Mouse (Mus musculus) ES-E14 (cell line): ENCODE results near the gene Hcfc1.

ENCODE experiments used
- CHD2 ChIP-seq: IDR thresholded peaks from 2 replicates; pipeline ENCODE4 v1.6.1; 2014; ENCODE audit warnings: mild to moderate bottlenecking, low read depth, low read length, inconsistent platforms
- MAFK ChIP-seq: IDR thresholded peaks from 2 replicates; pipeline ENCODE4 v1.6.1; 2014; ENCODE audit warnings: mild to moderate bottlenecking, low read depth, low read length, inconsistent platforms; ENCODE audit not compliant: insufficient read depth
- ZC3H11A ChIP-seq: IDR thresholded peaks from 2 replicates; pipeline ENCODE4 v1.6.1; 2012; ENCODE audit warnings: low read depth, mild to moderate bottlenecking, inconsistent platforms, low read length, borderline replicate concordance
- ZNF384 ChIP-seq: IDR thresholded peaks from 2 replicates; pipeline ENCODE4 v1.6.1; 2012; ENCODE audit warnings: low read depth, low read length, inconsistent platforms

- TF ChIP-seq ZNF384, result peak; percentile 86
- no peak for TF ChIP-seq CHD2
- no peak for TF ChIP-seq MAFK
- no peak for TF ChIP-seq ZC3H11A
These were observed 51.1 kb downstream of the Hcfc1 start for GRCm38 (mm10) chrX:73914827-73915703.
